Mouse (Mus musculus): Measurements from ENCODE around the gene Zfyve28. TPM values are rescaled to one million over a fixed set of nuclear protein-coding genes. Genes with fewer than 3 reads are reported as not detected.
A peak's percentile ranks its signal among the peaks of the same experiment; 100 is the strongest.

The Zfyve28 gene
- total RNA-seq, 2 experiments from 2014 or later, result not detected

DNA sequence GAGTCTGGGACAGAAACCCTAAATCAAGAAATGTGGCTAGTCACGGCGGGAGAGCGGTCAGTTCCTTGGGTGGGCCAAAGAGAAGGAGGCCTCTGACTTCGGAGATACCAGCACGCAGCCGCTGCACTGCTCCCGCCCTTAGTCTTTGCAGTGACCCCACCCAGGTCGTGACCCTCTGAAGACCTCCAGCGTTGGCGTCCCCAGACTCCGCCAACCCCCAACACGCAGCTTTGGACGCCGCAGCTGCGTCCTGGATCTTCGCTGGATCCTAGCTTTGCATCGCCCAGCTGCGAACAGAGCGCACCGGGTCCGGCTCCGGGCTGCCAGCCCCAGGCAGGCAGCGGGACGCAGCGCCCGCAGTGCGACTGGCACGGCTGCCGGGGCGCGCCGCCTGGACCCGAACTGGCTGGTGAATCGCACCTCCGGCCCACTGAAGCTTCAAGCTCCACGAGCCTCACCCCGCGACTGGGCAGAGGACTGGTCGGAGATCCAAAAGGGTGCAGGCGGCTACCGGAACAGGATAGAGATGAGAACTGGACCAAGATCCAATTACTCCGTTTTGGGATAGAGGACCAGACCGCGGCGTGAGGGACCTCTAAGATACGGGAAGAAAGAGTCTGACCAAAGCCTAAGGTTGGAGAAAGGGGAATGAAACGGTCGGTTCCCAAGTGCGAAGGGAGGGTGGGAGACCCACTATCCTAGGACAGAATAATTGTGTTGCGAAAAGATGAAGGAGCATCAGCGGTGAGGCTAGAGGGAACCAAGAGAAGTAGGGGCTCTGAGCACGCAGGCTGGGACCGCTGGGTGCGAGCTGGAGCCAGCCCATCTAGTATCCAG, 1.0 kb downstream of the Zfyve28 start:
- peak; percentile 6; the same call in 1 of the 2 replicates for ATAC-seq (replicated peaks; ENCODE audit: poor library complexity, severe bottlenecking)

DNA sequence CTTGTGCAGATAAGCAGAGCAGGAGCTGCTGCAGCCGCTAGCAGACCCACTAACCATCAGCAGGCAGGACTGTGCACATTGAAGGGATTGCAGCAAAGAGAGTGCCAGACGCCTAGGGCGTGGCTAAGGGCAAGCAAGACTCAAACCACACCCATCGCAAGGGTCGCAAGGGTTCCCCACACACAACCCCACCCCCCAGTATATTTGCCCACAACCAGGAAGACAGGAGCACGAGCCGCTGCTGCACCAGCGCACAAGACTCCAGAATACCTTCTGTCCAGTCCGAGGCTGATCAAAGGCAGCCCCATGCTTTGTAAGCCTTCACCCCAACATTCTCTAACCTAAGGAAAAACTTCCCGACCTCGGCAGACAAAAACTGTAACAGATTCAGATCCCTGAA, 1.7 kb downstream of the Zfyve28 start:
- ATAC-seq (replicated peaks; ENCODE audit: poor library complexity, severe bottlenecking), result peak; percentile 38

DNA sequence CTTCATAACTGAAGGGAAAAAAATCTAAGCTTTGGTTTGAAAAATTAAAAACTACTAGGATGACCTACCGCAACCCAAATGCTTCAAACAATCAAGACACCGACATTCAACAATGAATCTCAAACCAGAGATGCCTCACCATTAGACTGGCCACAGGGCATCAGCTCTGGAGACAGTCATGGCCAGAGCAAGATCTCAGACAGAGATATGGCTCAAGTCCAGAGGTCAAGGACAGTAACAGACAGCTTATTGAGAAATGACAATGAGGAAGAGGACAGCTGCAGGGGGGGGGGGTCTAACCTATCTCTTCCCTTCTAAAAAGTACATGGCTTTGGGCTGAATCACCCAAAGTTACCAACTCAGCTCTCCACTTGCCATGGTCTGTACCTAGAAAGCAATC, 3.0 kb downstream of the Zfyve28 start:
- peak; percentile 41 for ATAC-seq (replicated peaks; ENCODE audit: poor library complexity, severe bottlenecking)

DNA sequence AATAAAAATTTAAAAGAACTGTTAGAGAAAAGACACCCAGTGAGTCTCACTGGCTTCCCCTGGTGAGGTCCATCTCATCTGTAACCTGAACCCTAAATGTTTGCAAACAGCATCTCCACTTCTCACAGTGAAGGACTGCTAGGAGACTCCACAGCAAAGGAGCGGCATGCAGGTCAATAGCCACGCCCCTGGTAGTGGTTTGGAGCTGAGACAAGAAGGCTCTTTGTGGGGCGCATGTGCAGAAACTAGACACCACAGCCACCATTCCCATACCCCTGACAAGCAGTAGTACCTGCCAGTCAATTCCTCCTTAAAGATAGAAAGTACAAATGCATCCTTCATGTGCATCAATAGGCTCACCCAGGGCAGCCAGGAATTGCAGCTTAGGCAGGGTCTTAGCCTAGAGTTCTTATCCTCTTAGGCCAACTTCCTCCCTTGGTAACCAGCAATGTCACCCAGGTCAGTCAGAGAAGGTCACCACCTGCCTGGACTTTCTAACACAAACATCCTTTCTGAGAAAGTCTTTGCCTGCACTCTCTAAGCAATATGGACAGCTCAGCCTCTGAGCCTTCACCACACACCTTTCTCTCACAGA, 4.0 kb downstream of the Zfyve28 start:
- no peak for ATAC-seq (replicated peaks; ENCODE audit: poor library complexity, severe bottlenecking)

DNA sequence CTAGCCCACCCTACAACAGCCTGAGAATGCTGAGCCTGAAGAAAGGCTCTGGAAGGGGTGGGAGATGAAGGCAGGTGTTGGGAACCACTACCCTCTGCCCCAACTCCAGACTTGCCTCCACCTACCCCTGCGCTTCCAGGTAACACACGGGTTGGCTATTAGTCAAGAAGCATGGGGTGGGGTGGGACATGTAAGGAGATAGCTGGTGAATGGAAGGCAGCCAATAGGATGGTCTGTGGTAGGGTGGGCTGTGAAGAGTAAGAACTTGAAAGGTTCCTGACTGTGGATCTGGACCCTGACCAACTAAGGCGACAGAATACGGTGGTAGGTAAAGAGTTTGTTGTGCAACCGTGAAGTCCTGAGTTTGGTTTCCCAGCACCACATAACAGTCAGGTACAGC, 4.9 kb downstream of the Zfyve28 start:
- ATAC-seq (replicated peaks; ENCODE audit: poor library complexity, severe bottlenecking), result no peak

DNA sequence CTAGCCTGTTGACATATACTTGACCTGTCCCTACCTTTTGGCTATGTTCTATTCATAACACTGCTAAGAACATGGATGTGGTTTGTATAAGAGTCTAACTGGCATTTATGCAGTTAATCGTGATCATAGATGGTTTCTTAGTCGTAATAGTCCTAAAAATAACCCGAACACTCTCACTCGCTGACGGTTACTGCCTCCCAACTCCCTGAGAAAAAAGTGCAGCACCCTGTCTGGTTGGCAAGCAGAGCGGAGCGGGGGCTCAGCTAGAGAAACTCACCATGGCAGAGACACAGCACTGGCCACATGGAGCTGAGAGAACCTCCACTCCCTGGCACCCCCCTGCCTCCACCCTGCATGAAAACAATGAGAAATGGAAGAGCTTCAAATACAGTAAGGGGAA, 7.3 kb downstream of the Zfyve28 start:
- ATAC-seq (replicated peaks; ENCODE audit: poor library complexity, severe bottlenecking), result no peak

DNA sequence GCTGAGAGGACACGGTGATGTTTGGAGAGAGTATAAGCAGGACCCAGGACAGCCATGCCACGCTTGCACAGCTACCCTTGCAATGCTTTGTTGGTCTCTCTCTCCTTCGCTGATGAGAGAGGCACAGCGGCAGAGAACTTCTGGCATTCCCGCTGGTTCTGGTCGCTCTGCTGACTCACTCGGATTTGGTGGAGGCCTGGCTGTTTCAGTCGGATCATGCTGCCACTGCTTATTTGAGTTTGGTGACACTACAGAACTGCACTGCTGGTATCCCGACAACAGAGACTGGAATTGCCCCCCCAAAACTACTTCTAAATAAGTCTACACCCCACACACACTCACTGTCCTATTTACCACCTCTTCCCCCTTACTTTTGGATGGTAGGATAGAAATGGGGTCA, 9.0 kb downstream of the Zfyve28 start:
- no peak for ATAC-seq (replicated peaks; ENCODE audit: poor library complexity, severe bottlenecking)

DNA sequence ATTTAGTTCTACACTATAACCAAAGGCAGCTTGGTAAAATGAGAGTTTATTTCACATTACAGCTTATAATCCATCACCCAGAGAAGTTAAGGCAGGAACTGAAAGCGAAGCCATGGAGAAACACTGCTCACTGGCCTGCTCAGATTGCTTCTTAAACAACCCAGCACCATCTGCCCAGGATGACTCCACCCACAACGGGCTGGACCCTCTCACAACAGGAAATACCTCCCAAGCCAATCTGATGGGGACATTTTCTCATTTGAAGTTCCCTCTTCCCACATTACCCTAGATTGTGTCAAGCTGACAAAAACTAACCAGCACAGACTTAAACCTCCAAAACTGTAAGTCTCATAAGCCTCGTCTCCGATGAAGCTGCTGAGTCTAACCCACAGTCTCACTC, 10.2 kb downstream of the Zfyve28 start:
- peak; percentile 83 for ATAC-seq (replicated peaks; ENCODE audit: poor library complexity, severe bottlenecking)

DNA sequence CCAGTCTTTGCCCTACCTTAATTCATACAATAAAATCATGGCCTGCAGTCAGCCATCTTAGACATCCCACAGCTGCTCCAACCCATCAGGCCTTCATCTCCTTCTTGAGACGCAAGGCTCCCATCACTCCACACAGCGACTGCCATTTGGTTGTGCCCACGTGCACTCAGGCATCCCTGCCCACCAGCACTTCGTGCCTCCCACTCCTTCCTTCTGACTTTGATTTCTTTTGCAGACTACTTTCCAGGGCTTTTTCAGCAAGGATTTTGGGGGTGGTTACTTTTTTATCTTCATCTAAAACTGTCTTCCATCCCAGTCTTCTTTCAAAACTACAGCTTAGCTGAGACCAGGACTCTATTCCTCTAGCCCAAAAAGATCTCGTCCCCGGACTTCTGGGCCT, 11.5 kb downstream of the Zfyve28 start:
- ATAC-seq (replicated peaks; ENCODE audit: poor library complexity, severe bottlenecking), result no peak

DNA sequence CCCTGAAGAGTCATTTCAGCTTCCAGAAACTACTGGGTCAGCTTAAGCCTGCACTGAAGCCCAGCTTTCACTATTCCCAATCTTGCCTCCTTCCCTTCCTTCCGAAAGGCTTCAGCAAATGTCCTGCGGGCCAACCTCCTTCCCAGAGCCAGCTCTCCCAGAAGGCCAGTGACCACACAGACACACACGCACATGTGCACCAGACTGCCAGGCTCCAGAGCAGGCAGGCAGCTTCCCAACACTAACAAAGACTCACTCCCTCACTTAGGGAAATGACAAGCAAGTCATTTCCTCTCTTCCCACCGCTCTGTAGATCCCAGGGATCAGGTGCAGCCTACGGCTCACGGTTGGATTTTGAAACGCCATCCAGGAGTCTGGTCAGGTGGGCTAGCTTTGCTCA, 12.1 kb downstream of the Zfyve28 start:
- no peak for ATAC-seq (replicated peaks; ENCODE audit: poor library complexity, severe bottlenecking)

DNA sequence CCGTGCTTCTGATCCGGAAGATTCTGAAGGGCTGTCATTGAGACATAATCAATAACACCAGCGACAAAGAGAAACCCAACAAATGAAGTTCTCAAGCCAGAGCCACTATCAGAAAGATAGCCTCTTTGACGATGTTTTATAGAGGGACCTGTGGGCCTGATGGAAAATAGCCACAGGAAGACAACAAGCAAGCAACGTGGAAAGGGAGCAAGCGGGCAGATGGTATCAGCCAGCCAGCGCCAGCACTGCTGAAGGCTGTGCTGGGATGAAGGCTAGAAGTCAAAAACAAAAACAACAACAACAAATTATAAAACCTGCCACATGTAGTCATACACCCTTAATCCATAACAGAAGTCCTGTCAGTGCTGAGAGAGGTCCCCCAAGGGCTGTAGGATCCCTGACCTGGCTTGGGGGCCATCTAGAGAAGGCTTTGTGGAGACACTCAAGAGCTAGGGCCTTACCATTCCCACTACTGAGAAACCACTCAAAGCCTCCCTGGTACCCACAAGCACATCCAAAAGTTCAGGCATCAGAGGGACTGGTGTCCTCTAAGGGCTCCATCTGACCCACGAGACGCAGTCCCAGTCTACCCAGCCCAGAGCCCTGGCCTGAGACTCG, 13.5 kb downstream of the Zfyve28 start:
- no peak for ATAC-seq (replicated peaks; ENCODE audit: poor library complexity, severe bottlenecking)

DNA sequence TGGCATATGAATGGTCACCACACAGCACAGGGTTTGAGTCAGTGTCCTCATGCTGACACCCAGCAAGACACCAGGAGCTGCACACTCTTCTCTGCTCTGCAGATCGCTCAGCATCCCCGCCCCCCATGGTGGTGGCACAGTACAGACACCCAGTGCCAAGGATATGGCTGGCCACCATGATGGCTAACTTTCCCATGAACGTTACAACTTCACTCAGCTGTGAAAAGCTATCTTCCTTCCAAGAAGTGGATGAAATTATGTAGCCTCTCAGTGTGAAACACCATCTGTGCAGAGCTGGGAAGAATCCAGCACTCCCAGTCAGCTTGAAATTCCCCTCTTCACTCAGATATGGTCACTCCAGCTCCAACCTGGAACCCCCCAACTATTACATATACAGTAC, 14.0 kb downstream of the Zfyve28 start:
- ATAC-seq (replicated peaks; ENCODE audit: poor library complexity, severe bottlenecking), result no peak

DNA sequence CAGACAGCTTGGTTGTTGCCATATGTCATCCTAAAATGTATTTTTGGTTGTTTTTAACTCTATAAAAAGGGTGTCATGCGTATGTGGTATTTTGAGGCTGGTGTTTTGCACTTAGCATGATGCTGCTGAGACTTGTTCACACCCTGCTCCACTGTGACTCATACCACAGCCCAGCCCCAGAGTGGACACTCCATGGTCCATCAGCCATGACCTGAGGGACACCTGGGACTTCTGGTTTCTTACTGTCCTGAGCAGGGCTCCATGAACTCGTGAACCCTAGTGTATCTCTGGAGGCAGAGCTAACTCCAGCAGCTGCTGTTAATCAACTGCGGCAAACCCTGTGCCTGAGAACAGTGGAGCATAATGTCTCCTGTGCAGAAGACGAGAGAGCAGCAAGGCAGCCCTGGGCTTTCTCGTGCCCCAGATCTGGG, 15.0 kb downstream of the Zfyve28 start:
- ATAC-seq (replicated peaks; ENCODE audit: poor library complexity, severe bottlenecking), result no peak

DNA sequence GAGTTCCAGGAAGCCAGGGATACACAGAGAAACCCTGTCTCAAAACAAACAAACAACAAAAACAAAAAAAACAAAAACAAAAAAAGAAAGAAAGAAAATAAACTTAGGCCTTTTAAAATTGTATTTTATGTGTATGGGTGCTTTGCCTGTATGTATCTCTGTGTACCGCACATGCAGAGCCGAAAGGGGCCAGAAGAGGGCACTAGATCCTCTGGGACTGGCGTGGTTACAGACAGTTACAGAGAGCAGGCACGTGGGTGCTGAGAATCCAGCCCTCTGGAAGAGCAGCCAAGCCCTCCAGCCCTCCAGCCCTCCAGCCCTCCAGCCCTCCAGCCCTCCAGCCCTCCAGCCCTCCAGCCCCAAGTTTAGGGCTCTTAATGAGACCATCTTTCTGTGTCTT, 16.5 kb downstream of the Zfyve28 start:
- peak; percentile 82 for ATAC-seq (replicated peaks; ENCODE audit: poor library complexity, severe bottlenecking)

DNA sequence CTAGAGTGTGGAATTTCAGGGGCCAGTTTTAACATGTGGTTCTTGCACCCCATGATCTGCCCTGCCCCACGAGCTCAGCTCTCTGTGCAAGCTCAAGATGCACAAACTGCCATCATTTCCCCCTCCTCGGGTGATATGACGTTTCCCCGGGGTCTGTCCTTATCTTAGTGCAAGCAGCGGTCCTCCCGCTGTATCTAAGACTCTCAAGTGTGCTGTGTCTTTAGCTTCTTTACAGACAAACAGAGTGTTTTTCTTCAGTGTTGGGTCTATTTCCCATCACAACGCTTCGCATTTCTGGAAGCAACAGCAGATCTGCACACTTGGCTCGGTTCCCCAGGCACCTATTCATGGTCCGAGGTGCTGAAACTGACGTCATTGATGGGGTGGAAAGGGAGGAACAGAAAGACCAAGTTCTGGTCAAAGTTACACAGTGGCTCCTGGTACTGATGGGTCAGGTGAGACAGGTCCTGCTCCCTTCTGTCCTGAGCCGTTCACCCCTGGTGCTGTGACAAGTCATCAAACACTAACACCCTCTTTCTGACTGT, 18.3 kb downstream of the Zfyve28 start:
- ATAC-seq (replicated peaks; ENCODE audit: poor library complexity, severe bottlenecking), result no peak

DNA sequence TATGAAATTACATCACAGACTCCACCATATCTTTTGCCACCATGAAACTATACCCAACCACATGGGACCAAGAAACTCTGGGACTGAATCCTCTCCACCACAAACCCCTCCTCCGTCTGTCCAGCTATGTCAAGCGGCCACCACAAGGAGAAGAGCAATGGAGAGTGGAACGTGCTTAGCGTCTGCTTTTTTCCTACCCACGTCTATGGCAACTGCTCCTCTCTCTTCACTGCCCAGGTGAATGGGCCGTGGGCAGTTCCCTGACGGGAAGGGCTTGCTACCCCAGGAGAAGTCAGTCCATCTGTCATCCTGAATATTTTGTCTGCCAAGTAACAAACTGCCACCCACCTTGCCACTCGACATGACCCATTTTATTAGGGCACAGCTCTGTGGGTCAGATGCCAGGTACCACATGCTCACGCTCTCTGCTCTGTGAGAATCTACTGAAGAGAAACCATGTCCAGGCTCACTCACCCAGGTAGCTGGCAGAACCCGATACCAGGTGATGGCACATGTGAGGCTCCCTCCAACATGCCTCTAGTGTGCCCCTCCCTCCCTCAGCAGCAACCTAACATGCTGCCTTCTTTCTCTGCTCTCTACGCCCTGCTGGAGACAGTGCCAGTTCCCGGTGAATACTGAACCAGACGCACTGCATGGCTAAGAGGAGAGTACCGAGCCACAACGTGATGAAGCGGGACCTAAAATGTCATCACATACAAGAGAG, 18.9 kb downstream of the Zfyve28 start:
- ATAC-seq (replicated peaks; ENCODE audit: poor library complexity, severe bottlenecking), result no peak

DNA sequence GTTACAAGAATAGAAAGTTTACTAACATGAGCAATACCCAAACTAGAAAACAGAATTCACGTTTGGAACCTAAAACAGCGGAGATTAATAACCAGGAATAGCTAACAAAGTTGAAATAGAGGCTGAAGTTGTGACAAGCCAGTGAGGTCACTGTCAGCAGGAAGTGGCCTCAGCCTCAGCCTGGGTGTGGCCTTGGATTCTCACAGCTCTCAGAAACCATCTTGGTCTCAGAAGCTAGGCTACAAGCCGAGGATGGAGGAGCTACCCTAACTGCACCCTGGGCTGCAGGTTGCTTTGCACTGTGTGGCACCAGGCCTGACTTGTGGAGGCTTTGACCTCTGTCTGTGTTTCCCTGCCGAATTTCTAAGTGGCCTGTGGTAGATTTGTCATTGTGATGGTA, 22.2 kb downstream of the Zfyve28 start:
- 0 out of 2 replicates have a peak, but pooled peaks have one; percentile 37 for ATAC-seq (replicated peaks; ENCODE audit: poor library complexity, severe bottlenecking)

DNA sequence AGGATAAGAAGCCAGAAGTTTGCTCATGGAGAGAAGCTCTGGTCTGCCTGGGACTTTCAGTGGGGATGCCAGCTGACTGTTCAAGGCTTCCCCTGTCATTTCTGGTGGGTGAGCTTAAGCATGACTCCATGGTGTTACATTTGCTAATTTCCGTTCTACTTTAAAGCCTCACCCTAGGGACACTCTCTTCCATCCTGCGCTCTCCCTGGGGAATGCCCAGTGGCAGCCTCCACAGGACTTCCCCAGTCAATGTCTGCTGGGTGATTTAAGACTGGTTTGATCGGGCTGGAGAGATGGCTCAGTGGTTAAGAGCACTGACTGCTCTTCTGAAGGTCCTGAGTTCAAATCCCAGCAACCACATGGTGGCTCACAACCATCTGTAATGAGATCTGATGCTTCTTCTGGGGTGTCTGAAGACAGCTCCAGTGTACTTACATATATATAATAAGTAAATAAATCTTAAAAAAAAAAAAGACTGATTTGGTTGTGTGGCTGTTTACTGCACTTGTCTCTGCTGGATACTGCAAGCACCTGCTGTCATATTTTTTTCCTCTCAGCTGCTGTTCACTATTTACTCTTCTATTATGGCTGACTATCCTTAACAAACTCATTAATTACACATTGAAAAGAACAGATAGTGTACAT, 29.0 kb downstream of the Zfyve28 start:
- ATAC-seq (replicated peaks; ENCODE audit: poor library complexity, severe bottlenecking), result no peak

DNA sequence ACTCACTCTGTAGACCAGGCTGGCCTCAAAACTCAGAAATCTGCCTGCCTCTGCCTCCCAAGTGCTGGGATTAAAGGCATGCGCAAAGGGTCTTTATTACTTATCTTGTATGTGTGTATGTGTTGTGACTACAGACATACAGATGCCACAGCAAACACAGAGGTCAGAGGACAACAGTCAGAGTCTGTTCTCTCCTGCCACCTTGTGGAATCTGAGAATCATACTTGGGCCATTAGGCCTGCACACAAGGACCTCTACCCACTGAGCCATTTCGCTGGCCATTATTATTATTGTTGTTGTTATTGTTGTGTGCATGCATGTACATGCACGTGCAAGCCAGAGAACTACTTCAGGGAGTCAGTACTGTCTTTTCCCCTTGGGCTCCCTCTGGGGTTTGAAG, 33.1 kb downstream of the Zfyve28 start:
- ATAC-seq (replicated peaks; ENCODE audit: poor library complexity, severe bottlenecking), result peak; percentile 42; the same call in 1 of the 2 replicates

DNA sequence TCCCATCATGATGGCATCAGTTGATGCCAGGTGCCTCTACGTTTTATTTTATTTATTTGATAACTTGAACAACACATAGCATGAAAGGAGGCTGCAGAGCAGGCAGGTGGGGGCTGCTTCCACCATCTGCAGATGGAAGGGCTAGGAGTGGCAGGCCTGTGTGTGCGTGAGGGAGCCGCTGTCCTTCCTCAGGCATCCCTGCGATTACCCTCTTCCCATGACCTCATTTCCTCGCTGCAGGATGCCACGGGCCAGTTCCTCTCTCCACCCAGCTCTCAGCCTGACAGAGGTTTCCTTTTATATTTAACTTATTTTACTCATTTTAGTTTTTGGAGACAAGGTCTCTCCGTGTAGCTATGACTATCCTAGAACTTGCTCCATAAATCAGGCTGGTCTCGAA, 33.9 kb downstream of the Zfyve28 start:
- ATAC-seq (replicated peaks; ENCODE audit: poor library complexity, severe bottlenecking), result 0 out of 2 replicates have a peak, but pooled peaks have one; percentile 22
